Mouse (Mus musculus) neural tube, embryonic 11.5 days (tissue): ENCODE measurements around the gene 4930404N11Rik. TPM values are rescaled to one million over a fixed set of nuclear protein-coding genes. Genes with fewer than 3 reads are reported as not detected.
A peak's percentile ranks its signal among the peaks of the same experiment; 100 is the strongest.

Source experiments
- ATAC-seq: fragments of 200-750 bp; cut with Nextera tagmentation; 2 replicates; pipeline ENCODE4 v1.8.0; 2017; ENCODE audit warnings: moderate number of reproducible peaks, mild to moderate bottlenecking, moderate TSS enrichment, moderate library complexity; ENCODE audit not compliant: insufficient read depth, low FRiP score, low TSS enrichment
- DNase-seq: peaks from one replicate; pipeline ENCODE4 v3.0.0-alpha.2; 2015; ENCODE audit warnings: low spot score
- H3K27ac ChIP-seq: fragments of 300-500 bp; sonication (generic); 2 replicates; pipeline ENCODE4 v1.5.1; 2014; ENCODE audit warnings: low read depth, mild to moderate bottlenecking, low read length
- H3K27me3 ChIP-seq: fragments of 300-500 bp; sonication (generic); 2 replicates; pipeline ENCODE4 v1.6.1; 2014; ENCODE audit warnings: mild to moderate bottlenecking, low read length, mixed read lengths; ENCODE audit not compliant: control insufficient read depth, insufficient read depth
- H3K36me3 ChIP-seq: fragments of 300-500 bp; sonication (generic); 2 replicates; pipeline ENCODE4 v1.6.1; 2014; ENCODE audit warnings: mild to moderate bottlenecking, low read length, moderate library complexity, mixed read lengths; ENCODE audit not compliant: control insufficient read depth, insufficient read depth
- H3K4me1 ChIP-seq: fragments of 300-500 bp; sonication (generic); 2 replicates; pipeline ENCODE4 v1.6.1; 2014; ENCODE audit warnings: low read length, mixed read lengths; ENCODE audit not compliant: control insufficient read depth, insufficient read depth
- H3K4me2 ChIP-seq: fragments of 300-500 bp; sonication (generic); 2 replicates; pipeline ENCODE4 v1.6.1; 2014; ENCODE audit warnings: low read depth, mild to moderate bottlenecking, moderate library complexity
- H3K4me3 ChIP-seq: fragments of 300-500 bp; sonication (generic); 2 replicates; pipeline ENCODE4 v1.5.1; 2014; ENCODE audit warnings: low read depth, low read length
- H3K9ac ChIP-seq: fragments of 300-500 bp; sonication (generic); 2 replicates; pipeline ENCODE4 v1.6.1; 2014; ENCODE audit warnings: mild to moderate bottlenecking, low read length
- H3K9me3 ChIP-seq: fragments of 300-500 bp; sonication (generic); 2 replicates; pipeline ENCODE4 v1.6.1; 2016; ENCODE audit warnings: low read length; ENCODE audit not compliant: control insufficient read depth
- WGBS: fragments of 180-500 bp; shearing (Covaris S2); extraction: QIAGEN DNeasy Blood & Tissue Kit; methylation state at CpG from one replicate; pipeline ENCODE4 v1.1.7; 2014; 5-methylcytosine and 5-hydroxymethylcytosine counted together
- polyA plus RNA-seq: library from polyadenylated mRNA; unstranded; fragments of >200 nt; fragmentation: Nextera tagmentation; extraction: Ambion mirVana; gene quantifications from 2 replicates; pipeline ENCODE4 v1.2.1, GENCODE M21; 2014

Gene 4930404N11Rik
- polyA plus RNA-seq, 1 experiment from 2014 or later, result 0.50 TPM

DNA sequence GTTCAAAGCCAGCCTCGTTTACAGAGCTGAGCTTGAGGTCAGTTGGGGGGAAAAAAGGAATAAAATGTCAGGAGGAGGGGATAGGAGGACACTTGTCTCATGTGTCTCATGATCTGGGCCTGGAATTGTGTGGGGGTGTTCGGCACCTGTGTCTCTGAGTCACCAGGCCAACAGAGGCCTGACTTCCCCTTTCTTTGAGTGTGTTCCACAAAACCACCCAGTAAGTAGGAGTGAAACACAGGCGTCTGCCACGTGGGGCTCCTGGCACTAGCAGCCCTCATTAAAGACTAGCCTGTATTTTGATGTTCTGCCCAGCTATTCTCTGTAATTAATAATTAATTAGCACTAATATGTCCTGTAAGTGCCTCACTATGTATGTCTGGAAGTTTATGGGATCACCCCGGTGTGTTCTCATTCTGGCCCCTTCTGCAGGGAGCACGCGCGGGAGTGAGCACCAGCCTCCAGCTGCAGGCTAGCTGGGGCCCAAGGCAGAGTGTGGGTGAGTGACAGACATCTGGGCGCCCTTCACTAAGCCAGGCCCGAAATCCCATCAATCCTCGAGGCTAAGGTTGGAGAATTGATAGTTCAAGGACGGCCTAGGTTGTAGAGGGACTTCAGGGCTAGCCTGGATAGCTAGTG, 9.1 kb downstream of the 4930404N11Rik start:
- no peaks in the 10 kb centered on the region for H3K27me3 ChIP-seq
- H3K9me3 ChIP-seq, result no peaks in the 10 kb centered on the region
- H3K9ac ChIP-seq, result no peak overlapping the region
- H3K4me2 ChIP-seq, result peak overlapping the region; percentile 99
- H3K4me3 ChIP-seq, result no peak overlapping the region
- H3K4me1 ChIP-seq, result peaks cover 16% of the 10 kb centered on the region
- ATAC-seq (no peak), DNase-seq (no peak)
- WGBS, result 56% methylated on average over 12 of the region's 12 CpGs
- no peak overlapping the region for H3K27ac ChIP-seq
- no peaks in the 10 kb centered on the region for H3K36me3 ChIP-seq

GRCm38 (mm10) chr10:81355533-81355932, 10.1 kb downstream of the 4930404N11Rik start:
- H3K4me2 ChIP-seq, result no peak overlapping the region
- H3K9ac ChIP-seq, result no peak overlapping the region
- no peak overlapping the region for H3K27ac ChIP-seq
- DNase-seq (no peak), ATAC-seq (no peak)
- peaks cover 18% of the 10 kb centered on the region for H3K4me1 ChIP-seq
- 82% methylated on average over 4 of the region's 4 CpGs for WGBS
- H3K9me3 ChIP-seq, result no peaks in the 10 kb centered on the region
- H3K36me3 ChIP-seq, result no peaks in the 10 kb centered on the region
- H3K4me3 ChIP-seq, result no peak overlapping the region
- no peaks in the 10 kb centered on the region for H3K27me3 ChIP-seq

- H3K36me3 ChIP-seq, result no peaks in the 10 kb centered on the region
- WGBS, result 70% methylated on average over 9 of the region's 9 CpGs
- DNase-seq (no peak), ATAC-seq (no peak)
- H3K9me3 ChIP-seq, result no peaks in the 10 kb centered on the region
- H3K4me2 ChIP-seq, result no peak overlapping the region
- peaks cover 18% of the 10 kb centered on the region for H3K4me1 ChIP-seq
- no peak overlapping the region for H3K27ac ChIP-seq
- no peaks in the 10 kb centered on the region for H3K27me3 ChIP-seq
- no peak overlapping the region for H3K4me3 ChIP-seq
- H3K9ac ChIP-seq, result no peak overlapping the region
Observed at GRCm38 (mm10) chr10:81354738-81355477, 10.7 kb downstream of the 4930404N11Rik start.

DNA sequence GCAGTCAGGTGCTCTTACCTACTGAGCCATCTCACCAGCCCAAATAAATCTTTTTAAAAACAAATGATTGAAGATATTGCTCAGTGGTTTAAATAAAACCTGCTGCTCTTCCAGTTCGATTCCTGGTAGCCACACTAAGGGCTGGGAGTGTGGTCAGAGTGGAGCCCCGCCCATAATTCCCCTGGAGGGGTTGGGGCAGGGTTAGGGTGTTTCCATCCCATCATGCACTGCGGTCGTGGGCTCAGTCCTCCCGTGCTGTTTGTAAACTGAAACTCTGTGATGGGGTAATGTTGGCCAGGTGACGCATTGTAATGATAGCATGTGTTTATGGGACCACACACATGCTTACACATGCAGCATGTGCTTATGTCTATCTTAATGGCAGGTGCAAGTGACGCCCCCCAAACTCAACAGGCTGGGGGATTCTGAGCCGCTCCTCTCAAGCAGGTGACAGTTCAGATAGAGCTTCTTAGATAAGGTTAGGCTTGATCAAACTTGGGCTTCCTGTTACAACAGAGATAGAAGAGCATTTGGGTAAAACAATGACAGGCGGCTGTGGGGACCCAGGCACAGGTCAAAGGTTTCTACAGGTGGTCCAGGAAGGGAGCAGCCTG, 13.8 kb downstream of the 4930404N11Rik start:
- Histone ChIP-seq H3K4me3 (0 out of 2 replicates have a peak overlapping the region, but pooled peaks have one; percentile 6), H3K9ac (no peak overlapping the region), H3K36me3 (no peaks in the 10 kb centered on the region; the same call in none of the 2 replicates), H3K9me3 (no peaks in the 10 kb centered on the region), H3K27ac (no peak overlapping the region), H3K4me2 (no peak overlapping the region), H3K27me3 (no peaks in the 10 kb centered on the region), H3K4me1 (peaks cover 15% of the 10 kb centered on the region)
- DNase-seq, result no peak
- WGBS, result 26% methylated on average over 9 of the region's 9 CpGs
- no peak for ATAC-seq

DNA sequence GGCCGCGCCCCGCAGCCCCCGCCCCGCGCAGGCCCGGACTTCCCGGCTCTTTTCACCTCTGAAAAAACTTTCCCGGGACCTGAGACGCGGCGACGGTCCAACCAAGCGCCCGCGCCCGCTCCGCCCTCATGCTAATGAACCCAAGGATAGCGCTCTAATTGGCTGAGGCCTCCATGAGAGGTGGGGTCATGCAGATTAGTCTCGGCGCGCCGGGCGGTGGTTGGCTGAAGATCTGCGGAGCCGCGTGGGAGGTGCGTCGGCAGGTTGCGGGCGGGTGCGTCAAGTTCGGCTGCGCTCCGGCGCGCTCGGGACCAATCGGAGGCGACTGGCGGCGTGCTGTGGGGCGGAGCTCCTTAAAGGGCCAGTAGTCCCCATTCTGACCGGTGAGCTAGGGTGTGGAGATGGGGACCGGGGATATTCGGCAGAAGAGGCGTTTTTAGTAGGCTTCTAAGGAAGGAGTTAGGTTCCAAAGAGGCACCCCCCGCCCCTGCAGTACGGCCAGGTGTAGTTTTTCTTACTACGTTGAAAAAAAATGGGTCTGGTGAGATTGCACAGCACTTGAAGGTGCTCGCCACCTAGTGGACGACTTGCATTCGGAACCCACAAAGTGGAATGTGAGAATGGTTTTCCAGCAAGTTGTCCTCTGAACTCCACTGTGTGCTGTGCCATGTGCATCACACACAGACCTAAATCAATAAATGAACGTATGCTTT, 15.1 kb downstream of the 4930404N11Rik start, which contains the start of gene Hmg20b:
Hmg20b (minus strand) TSS at position 130 of the 713 bp plus-strand sequence.
- H3K4me3 ChIP-seq, result peak within 1 kb of the TSS; percentile 94
- peak within 1 kb of the TSS; percentile 87 for H3K9ac ChIP-seq
- H3K36me3 ChIP-seq, result no peaks in the 10 kb centered on the region; the same call in none of the 2 replicates
- H3K27me3 ChIP-seq, result 0 out of 2 replicates have a peak, but pooled peaks cover 3% of the 10 kb centered on the region
- no peaks in the 10 kb centered on the region for H3K9me3 ChIP-seq
- H3K4me1 ChIP-seq, result peaks cover 16% of the 10 kb centered on the region
- H3K4me2 ChIP-seq, result peak within 1 kb of the TSS; percentile 74
- peak; percentile 99 for DNase-seq
- WGBS, result 1% methylated on average over 54 of the region's 54 CpGs
- ATAC-seq, result peak; percentile 96
- peak within 1 kb of the TSS; percentile 11; the same call in 1 of the 2 replicates for H3K27ac ChIP-seq

DNA sequence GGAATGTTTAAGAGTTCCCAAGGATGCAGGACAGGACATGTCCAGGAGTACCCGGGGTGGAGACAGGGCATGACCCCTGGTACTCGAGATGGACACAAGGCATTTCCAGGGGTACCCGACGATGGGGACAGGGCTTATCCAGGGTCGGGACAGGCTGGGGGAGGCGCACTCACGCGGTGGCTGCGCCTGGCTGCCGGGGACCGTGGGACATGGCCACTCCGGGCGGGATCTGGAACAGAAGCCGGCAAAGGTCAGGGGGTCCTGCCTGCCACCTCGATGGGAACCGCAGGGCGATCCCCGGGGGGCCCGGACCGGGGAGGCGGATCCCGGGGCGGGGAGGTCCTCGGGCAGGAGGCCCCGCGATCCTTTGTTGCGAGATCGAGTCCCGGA, 15.7 kb downstream of the 4930404N11Rik start:
- H3K4me1 ChIP-seq, result peaks cover 16% of the 10 kb centered on the region
- WGBS, result under 1% methylated on average over 29 of the region's 29 CpGs
- H3K27ac ChIP-seq, result peak overlapping the region; percentile 11; the same call in 1 of the 2 replicates

GRCm38 (mm10) chr10:81349146-81349545, 16.5 kb downstream of the 4930404N11Rik start:
- peaks cover 16% of the 10 kb centered on the region for H3K4me1 ChIP-seq
- ATAC-seq (no peak), DNase-seq (no peak)
- H3K36me3 ChIP-seq, result no peaks in the 10 kb centered on the region; the same call in none of the 2 replicates
- H3K9me3 ChIP-seq, result no peaks in the 10 kb centered on the region
- WGBS, result 5% methylated on average over 12 of the region's 12 CpGs
- peak overlapping the region; percentile 94 for H3K4me3 ChIP-seq
- H3K27ac ChIP-seq, result no peak overlapping the region
- H3K27me3 ChIP-seq, result peaks cover 13% of the 10 kb centered on the region
- peak overlapping the region; percentile 87 for H3K9ac ChIP-seq
- peak overlapping the region; percentile 74 for H3K4me2 ChIP-seq

More for the DNA sequence above, 15.7 kb downstream of the 4930404N11Rik start:
- H3K9me3 ChIP-seq, result no peaks in the 10 kb centered on the region
- peaks cover 6% of the 10 kb centered on the region for H3K27me3 ChIP-seq
- ATAC-seq (peak; percentile 13), DNase-seq (no peak)
- H3K36me3 ChIP-seq, result no peaks in the 10 kb centered on the region; the same call in none of the 2 replicates
- peak overlapping the region; percentile 74 for H3K4me2 ChIP-seq
- peak overlapping the region; percentile 87 for H3K9ac ChIP-seq
- peak overlapping the region; percentile 94 for H3K4me3 ChIP-seq

DNA sequence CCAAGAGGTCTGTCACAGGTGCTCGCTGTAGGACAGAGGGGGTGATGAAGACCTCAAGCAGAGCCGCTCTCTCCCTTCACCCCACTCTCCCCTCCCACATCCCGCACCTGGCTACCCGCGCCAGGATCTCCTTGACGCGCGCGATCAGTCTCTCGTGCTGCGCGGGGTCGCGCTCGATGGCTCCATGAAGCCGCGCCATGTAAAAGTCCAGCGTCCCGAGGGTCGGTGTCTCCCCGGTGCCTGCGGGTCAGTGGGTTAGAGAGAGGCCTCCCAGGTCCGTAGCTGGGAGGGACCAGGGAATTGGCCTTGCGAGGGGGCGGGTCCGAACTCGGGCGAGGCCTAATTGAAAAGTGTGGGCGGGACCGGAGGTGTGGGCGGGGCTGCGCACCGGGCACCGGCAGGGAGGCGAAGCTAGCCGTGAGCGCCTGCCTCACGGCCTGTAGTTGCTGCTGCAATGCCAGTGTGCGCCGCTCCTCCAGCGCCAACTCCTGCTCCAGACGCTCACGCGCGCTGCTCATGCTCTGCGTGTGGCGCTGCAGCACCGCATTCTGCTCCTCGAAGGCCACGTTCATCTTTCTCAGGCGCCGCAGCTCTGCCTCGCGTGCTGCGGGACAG, 19.1 kb downstream of the 4930404N11Rik start:
- ATAC-seq (no peak), DNase-seq (peak; percentile 73)
- peak overlapping the region; percentile 39 for H3K4me2 ChIP-seq
- H3K36me3 ChIP-seq, result no peaks in the 10 kb centered on the region; the same call in none of the 2 replicates
- no peaks in the 10 kb centered on the region for H3K9me3 ChIP-seq
- 0 out of 2 replicates have a peak overlapping the region, but pooled peaks have one; percentile 10 for H3K4me3 ChIP-seq
- H3K4me1 ChIP-seq, result peaks cover 16% of the 10 kb centered on the region
- H3K9ac ChIP-seq, result no peak overlapping the region
- H3K27ac ChIP-seq, result no peak overlapping the region
- WGBS, result 6% methylated on average over 55 of the region's 55 CpGs
- peaks cover 37% of the 10 kb centered on the region for H3K27me3 ChIP-seq
